Mouse (Mus musculus): ENCODE measurements around the gene Pik3ca. TPM values are rescaled to one million over a fixed set of nuclear protein-coding genes. Genes with fewer than 3 reads are reported as not detected.

Pik3ca gene
- total RNA-seq (2023; ENCODE audit: inconsistent age) = 68.6 to 81.5 TPM (median 71.2 TPM) in 4 replicates

DNA sequence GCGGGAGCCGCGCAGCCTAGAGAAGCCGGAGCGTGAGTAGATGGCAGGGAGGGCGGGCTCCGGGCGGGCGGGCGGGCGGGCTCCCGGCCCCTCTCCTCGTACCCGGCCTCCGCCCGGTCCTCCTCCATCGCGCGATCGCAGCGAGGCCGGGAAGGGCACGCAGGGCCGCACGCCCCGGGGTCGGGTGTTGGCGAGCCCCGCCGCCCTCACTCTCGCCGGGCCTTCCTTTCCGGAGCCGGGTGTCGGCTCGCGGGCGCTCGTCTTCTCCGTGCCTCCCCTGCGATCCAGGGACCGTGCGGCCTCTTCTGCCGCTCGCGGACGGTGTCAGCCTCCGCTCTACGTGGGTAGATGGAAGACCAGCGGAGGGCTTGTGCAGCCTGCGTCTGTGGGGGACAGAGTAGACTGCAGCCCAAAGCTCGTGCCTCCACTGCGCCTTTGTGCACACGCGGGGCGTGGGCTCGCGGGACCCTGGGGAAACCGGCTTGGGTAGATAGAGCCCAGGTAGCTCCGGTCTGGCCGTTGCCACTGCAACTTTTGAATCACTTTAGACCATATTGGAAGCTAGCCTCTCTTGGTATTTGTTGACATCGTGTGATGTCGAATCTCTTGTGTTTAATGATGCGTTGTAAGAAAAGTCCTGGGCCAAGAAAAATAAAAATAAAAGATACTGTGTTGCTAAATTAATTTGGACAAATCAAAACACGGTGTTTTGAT, at the start of gene Pik3ca:
Gene Pik3ca, plus strand, starts transcription at position 211 of the 714 bp plus-strand sequence.

DNA sequence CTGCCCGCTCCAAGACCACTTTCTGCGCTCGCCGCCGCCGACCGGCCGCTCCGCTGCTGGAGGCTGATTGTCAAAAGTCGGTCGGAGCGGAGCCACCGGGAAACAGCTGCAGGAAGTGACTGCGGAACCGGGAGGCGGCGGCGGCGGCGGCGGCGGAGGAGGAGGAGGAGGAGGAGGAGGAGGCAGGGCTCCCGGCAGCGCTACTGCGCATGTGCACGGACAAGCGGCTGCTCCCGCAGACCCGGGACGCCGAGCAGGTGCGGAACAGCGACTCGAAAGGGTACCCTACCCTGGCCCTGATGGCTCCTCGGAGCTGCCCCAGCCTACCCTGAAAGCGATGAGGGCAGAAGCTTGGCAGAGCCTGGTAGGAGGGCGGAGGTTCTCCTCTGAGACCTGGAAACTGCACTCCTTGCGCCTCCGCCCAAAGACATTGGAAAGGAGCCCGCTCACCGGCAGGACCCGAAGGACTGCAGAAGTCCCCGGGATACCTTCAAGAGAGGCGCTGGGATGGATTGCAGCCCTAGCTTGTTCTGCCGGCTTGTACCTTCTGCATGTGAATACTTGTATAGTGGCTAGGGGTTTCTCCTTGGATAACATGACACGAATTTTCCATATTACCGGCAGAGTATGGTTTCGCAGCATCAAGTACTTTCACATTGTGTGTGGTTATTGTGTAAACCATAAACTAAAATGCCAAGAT, 31.8 kb upstream of the Pik3ca start, which contains the start of gene Zmat3:
Gene Zmat3, minus strand, starts transcription at position 469 of the 700 bp plus-strand sequence.

DNA sequence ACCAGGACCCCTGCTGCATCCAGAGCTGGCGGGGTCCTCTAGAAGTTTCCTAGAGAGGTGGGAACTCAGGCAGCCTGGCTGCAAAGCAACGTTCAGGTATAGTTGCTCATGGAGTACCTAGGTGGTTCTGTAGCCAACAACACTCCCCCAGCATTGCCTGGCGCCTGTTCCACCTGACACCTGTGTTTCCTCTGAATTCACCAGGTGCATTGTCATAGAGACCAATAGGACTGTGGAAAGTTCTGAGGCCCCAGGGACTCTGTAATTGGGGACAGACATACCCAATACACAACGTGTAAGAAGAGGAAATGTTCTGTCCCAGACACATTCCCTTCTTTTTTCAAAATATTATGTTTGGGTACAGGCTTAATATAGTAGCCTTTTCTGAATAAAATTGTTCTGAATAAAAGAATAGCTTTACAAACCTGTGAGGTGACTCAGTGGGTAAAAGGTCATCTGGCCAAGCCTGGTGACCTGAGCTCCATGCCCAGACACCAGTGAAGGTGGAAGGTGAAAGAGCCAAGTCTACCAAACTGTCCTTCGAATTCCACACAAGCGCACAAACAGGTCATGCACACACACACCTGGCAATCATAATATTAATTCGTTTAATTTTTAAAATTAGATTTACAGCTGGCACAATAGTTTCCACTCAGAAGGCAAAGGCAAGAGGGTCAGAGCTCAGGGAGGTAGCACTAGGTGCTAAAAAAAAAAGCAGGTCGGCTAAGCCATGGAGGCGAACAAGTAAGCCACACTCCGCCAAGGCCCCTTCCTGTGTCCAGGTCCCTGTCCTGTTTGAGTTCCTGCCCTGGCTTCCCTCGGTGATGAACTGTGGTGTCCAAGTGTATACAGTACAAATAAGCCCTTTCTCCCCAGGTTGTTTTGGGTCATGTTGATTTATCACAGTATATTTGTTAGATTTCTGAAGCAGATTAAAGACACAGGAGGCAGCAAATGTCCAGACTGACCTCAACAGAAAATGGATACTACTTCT, 94.9 kb downstream of the Pik3ca start, which contains the start of gene Kcnmb3:
Gene Kcnmb3, minus strand, starts transcription at position 135 of the 994 bp plus-strand sequence.

DNA sequence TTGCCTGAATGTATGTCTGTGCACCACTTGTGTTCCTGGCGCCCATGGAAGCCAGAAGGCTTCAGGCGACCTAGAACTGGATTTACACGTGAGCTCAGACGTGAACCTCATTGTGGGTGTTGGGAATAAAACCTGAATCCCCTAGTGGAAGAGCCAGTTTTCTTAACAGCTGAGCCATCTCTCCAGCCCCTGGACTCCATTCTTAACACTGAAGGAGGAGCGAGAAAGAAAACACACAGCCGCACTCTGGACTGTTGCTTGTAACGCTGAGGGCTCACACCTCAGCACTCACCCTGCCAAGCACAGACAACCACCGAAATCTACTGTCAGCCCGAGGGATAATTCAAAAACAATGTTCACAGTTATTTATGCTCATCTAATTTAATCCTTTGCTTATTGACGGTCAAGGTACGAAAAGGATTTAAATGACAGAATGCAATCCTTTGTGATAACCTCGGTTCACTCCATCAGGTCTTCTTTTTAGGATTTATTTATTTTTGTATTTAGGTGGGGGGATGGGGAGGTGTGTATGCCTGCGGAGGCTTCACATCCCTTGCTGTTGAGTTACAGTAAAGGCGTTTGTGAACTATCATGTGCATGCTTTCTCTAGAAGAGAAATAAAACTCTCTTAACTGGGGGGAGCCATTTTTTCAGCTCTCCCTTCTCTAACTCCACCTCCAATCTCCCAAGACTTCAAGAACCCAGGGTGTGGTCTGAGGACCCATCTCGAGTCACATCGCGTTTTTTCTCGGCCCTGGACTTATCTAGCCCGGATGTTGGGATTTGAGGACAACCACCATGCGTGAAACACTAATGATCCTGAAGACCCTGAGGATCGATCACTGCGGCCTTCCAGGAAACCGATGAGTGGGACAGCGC, 112.3 kb downstream of the Pik3ca start, which contains the start of gene Zfp639:
Gene Zfp639, plus strand, starts transcription at position 764 of the 879 bp plus-strand sequence.

Other genes with a start within 250 kb of the Pik3ca start
- gene Zmat3, start 31.7 kb upstream of the Pik3ca start, total RNA-seq (2023; ENCODE audit: inconsistent age) = 6.1 to 6.9 TPM (median 6.4 TPM) in 4 replicates
- gene Kcnmb3, start 94.6 kb downstream of the Pik3ca start, total RNA-seq (2023; ENCODE audit: inconsistent age) = 0.42 to 1.3 TPM (median 1.2 TPM) in 3 of 4 replicates, not detected in the other
- 39.5 to 53.3 TPM (median 44.5 TPM) in 4 replicates for gene Zfp639, start 112.6 kb downstream of the Pik3ca start, total RNA-seq (2023; ENCODE audit: inconsistent age)
- 24.5 to 42.0 TPM (median 32.4 TPM) in 4 replicates for gene Mfn1, start 131.8 kb downstream of the Pik3ca start, total RNA-seq (2023; ENCODE audit: inconsistent age)
- gene Gnb4, start 218.9 kb downstream of the Pik3ca start, total RNA-seq (2023; ENCODE audit: inconsistent age) = 24.5 to 37.0 TPM (median 27.7 TPM) in 4 replicates